Comparison of ENCODE assay signal across 16 mouse cellular contexts in genomic region chr2:98901591-98902323, GRCm38 (mm10).
"Had no signal": no experiment of that assay in that cellular context is flagged by ENCODE, and none has a peak within 500 bp of the region (broad histone marks: within the 10 kb centered on the region; RNA-seq: fewer than 3 reads in every experiment).

No protein-coding gene starts in this region.

- ATAC-seq: inflammation-experienced regulatory T-cells, adult 6 months; intestine, postnatal 0 days; liver, postnatal 0 days; midbrain, embryonic 13.5 days had no signal

- H3K4me2 ChIP-seq: limb, embryonic 12.5 days; liver, embryonic 13.5 days; lung, embryonic 15.5 days; midbrain, embryonic 13.5 days; neural tube, embryonic 12.5 days; stomach, embryonic 15.5 days had no signal

- H3K4me3 ChIP-seq: limb, embryonic 12.5 days; liver, embryonic 13.5 days; lung, embryonic 15.5 days; megakaryocyte, embryonic 14.5 days; midbrain, embryonic 13.5 days; neural tube, embryonic 12.5 days; stomach, embryonic 15.5 days had no signal

- DNase-seq: kidney, adult 8-10 months; kidney, postnatal 25 days; liver; liver, embryonic 13.5 days; liver, postnatal 0 days; lung, postnatal 14 days; thymus, postnatal 36 days had no signal

- H3K36me3 ChIP-seq: limb, embryonic 12.5 days; liver, embryonic 13.5 days; lung, embryonic 15.5 days; midbrain, embryonic 13.5 days; neural tube, embryonic 12.5 days; stomach, embryonic 15.5 days had no signal

- H3K4me1 ChIP-seq: limb, embryonic 12.5 days; liver, embryonic 13.5 days; lung, embryonic 15.5 days; megakaryocyte, embryonic 14.5 days; midbrain, embryonic 13.5 days; neural tube, embryonic 12.5 days; stomach, embryonic 15.5 days had no signal

- H3K27ac ChIP-seq: limb, embryonic 12.5 days; liver, embryonic 13.5 days; lung, embryonic 15.5 days; macrophage; midbrain, embryonic 13.5 days; neural tube, embryonic 12.5 days; stomach, embryonic 15.5 days had no signal

- H3K9me3 ChIP-seq: limb, embryonic 12.5 days; liver, embryonic 13.5 days; lung, embryonic 15.5 days; megakaryocyte, embryonic 14.5 days; midbrain, embryonic 13.5 days; neural tube, embryonic 12.5 days; stomach, embryonic 15.5 days had no signal

- H3K27me3 ChIP-seq: limb, embryonic 12.5 days; liver, embryonic 13.5 days; lung, embryonic 15.5 days; megakaryocyte, embryonic 14.5 days; midbrain, embryonic 13.5 days; neural tube, embryonic 12.5 days; stomach, embryonic 15.5 days had no signal

- H3K9ac ChIP-seq: limb, embryonic 12.5 days; liver, embryonic 13.5 days; liver, postnatal 0 days; lung, embryonic 15.5 days; midbrain, embryonic 13.5 days; neural tube, embryonic 12.5 days; stomach, embryonic 15.5 days had no signal
